Mouse (Mus musculus): Measurements from ENCODE around the gene Cd7. TPM values are rescaled to one million over a fixed set of nuclear protein-coding genes. Genes with fewer than 3 reads are reported as not detected.

Gene Cd7
- not detected in 2 replicates for polyA plus RNA-seq (2015; fragmentation: Nextera tagmentation; extraction: Ambion mirVana)

DNA sequence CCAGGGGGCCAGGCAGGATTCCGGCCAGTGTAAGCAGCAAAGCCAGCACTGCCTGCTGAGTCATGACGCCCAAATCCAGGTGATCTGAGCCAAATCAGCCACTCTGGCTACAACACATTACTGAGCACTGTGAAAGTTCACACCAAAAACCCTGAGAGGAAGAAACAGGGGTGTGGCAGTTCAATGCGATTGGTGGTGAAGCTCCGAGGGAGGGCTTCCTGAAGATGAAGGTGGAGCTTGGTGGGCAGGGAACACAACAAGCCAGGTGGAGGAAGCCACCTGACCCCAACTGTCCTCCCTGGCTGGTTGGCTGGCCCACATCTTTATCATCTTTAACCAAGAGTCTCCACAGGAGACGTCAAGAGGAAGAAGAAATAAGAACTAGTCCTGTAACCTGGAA, at the start of gene Cd7:
Gene Cd7, minus strand, starts transcription at position 117 of the 400 bp plus-strand sequence.

DNA sequence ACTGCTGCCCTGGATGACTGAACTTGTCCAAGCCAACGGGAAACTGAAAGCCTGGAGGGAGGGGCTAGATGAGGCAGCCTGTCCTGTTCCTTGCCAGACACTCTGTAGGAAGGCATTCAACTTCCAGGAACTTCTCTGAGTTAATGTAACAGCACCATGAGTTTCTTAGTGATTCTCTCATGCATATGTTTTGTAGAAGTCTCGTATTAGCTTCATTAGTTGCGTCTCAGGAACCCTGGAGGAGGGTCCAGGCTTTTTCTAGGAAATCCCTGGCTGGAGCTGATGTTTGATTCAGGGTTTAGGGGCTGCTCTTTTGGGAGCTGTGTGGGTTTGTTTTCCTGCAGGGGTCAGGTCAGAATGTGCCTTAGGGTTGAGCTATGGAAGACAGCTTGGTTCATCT, 41.9 kb upstream of the Cd7 start, which contains the start of gene Sectm1a:
Gene Sectm1a, minus strand, starts transcription at position 101 of the 400 bp plus-strand sequence.

DNA sequence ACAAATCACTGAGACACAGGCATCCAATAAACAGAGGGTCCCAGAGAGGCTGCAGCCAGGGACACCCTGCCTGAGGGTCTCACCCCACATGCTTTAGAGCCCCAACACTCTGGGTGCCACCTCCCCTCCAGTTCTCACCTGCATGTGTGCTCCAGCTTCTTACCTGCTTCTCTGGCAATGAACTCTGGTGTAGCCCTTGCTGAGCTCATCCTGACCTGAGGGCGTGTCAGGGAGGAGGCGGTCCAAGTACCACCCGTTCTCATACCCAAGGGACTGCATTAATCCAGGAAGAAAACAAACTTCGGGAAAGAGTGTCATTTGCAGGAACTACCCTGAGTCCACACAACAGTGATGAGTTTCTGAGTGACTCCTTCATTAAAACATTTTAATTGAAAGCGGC, 24.2 kb upstream of the Cd7 start, which contains the start of gene Sectm1b:
Gene Sectm1b, minus strand, starts transcription at position 191 of the 400 bp plus-strand sequence.

GRCm38 (mm10) chr11:120990951-120991526, 48.2 kb downstream of the Cd7 start, which contains the start of gene Csnk1d:
TSS of gene Csnk1d (minus strand) at chr11:120991330.

Other genes starting within 250 kb of the Cd7 start
- 38.1 and 41.2 TPM in 2 replicates for gene Dus1l, start 243.0 kb downstream of the Cd7 start, polyA plus RNA-seq (2015; fragmentation: Nextera tagmentation; extraction: Ambion mirVana)
- gene Fasn, start 214.9 kb downstream of the Cd7 start, polyA plus RNA-seq (2015; fragmentation: Nextera tagmentation; extraction: Ambion mirVana) = 17.8 and 30.1 TPM in 2 replicates
- 1.7 and 2.3 TPM in 2 replicates for gene Ccdc57, start 106.5 kb downstream of the Cd7 start, polyA plus RNA-seq (2015; fragmentation: Nextera tagmentation; extraction: Ambion mirVana)
- gene Slc16a3, start 90.9 kb downstream of the Cd7 start, polyA plus RNA-seq (2015; fragmentation: Nextera tagmentation; extraction: Ambion mirVana) = 109 and 117 TPM in 2 replicates
- 69.5 and 78.5 TPM in 2 replicates for gene Csnk1d, start 48.1 kb downstream of the Cd7 start, polyA plus RNA-seq (2015; fragmentation: Nextera tagmentation; extraction: Ambion mirVana)
- 0.11 TPM in 2 replicates for gene Sectm1b, start 24.2 kb upstream of the Cd7 start, polyA plus RNA-seq (2015; fragmentation: Nextera tagmentation; extraction: Ambion mirVana)
- gene Sectm1a, start 41.8 kb upstream of the Cd7 start, polyA plus RNA-seq (2015; fragmentation: Nextera tagmentation; extraction: Ambion mirVana) = 0.10 TPM in 1 of 2 replicates, not detected in the other
- gene Tex19.2, start 79.3 kb upstream of the Cd7 start, polyA plus RNA-seq (2015; fragmentation: Nextera tagmentation; extraction: Ambion mirVana) = not detected in 2 replicates
- gene Tex19.1, start 106.7 kb upstream of the Cd7 start, polyA plus RNA-seq (2015; fragmentation: Nextera tagmentation; extraction: Ambion mirVana) = 0.15 TPM in 1 of 2 replicates, not detected in the other
- gene Uts2r, start 120.9 kb upstream of the Cd7 start, polyA plus RNA-seq (2015; fragmentation: Nextera tagmentation; extraction: Ambion mirVana) = not detected in 2 replicates
- gene Hexdc, start 165.0 kb upstream of the Cd7 start, polyA plus RNA-seq (2015; fragmentation: Nextera tagmentation; extraction: Ambion mirVana) = 5.7 and 5.8 TPM in 2 replicates
- gene Ogfod3, start 165.3 kb upstream of the Cd7 start, polyA plus RNA-seq (2015; fragmentation: Nextera tagmentation; extraction: Ambion mirVana) = 15.5 and 16.6 TPM in 2 replicates
- gene Cybc1, start 189.9 kb upstream of the Cd7 start, polyA plus RNA-seq (2015; fragmentation: Nextera tagmentation; extraction: Ambion mirVana) = 32.2 and 34.3 TPM in 2 replicates
- 19.2 and 20.9 TPM in 2 replicates for gene Narf, start 197.8 kb upstream of the Cd7 start, polyA plus RNA-seq (2015; fragmentation: Nextera tagmentation; extraction: Ambion mirVana)
- 3.7 and 4.3 TPM in 2 replicates for gene Foxk2, start 220.6 kb upstream of the Cd7 start, polyA plus RNA-seq (2015; fragmentation: Nextera tagmentation; extraction: Ambion mirVana)